Mouse (Mus musculus) gastrocnemius, adult 2 months (tissue): ENCODE measurements around the gene Ddx59. TPM values are rescaled to one million over a fixed set of nuclear protein-coding genes. Genes with fewer than 3 reads are reported as not detected.

Source experiments
- DNase-seq: peaks from one replicate; pipeline ENCODE4 v3.0.0; 2022
- H3K27ac ChIP-seq: fragments of 200-600 bp; 2 replicates; pipeline ENCODE4 v1.8.1; 2022; ENCODE audit warnings: mild to moderate bottlenecking
- H3K4me3 ChIP-seq: fragments of 200-600 bp; 2 replicates; pipeline ENCODE4 v1.8.1; 2022; ENCODE audit warnings: mild to moderate bottlenecking, moderate library complexity
- CTCF ChIP-seq: fragments of 200-600 bp; IDR thresholded peaks from 2 replicates; pipeline ENCODE4 v1.8.1; 2022; ENCODE audit warnings: antibody characterized with exemption, mild to moderate bottlenecking, moderate library complexity
- intact Hi-C: fragments of 180-260 bp; cut with DNase I; formaldehyde crosslinking; loops from one replicate; pipeline ENCODE4 v1.15.1; 2025
- long read RNA-seq, 2 experiments: library from polyadenylated mRNA; stranded (forward); transcript quantifications; one replicate each; pipeline ENCODE4 v2.0.0; 2021
- total RNA-seq, 2 experiments: library from RNA; stranded (reverse); gene quantifications; 2 replicates each; pipeline ENCODE4 v1.2.3; 2021

The Ddx59 gene
- 10 to 100 TPM; 19.3 to 19.6 TPM for total RNA-seq
- long read RNA-seq, experiment 1, transcript Ddx59-201 (8 exons, 2,166 nt): major isoform, 20 of 25 reads
- long read RNA-seq, experiment 1, partial matches to known transcripts: 4 of 25 reads
- long read RNA-seq, experiment 1, other reads (novel, unspliced or antisense): 1 of 25 reads
- long read RNA-seq, experiment 2, transcript Ddx59-201 (8 exons, 2,166 nt): major isoform, 21 of 27 reads
- long read RNA-seq, experiment 2, partial matches to known transcripts: 3 of 27 reads
- long read RNA-seq, experiment 2, other reads (novel, unspliced or antisense): 3 of 27 reads

DNA sequence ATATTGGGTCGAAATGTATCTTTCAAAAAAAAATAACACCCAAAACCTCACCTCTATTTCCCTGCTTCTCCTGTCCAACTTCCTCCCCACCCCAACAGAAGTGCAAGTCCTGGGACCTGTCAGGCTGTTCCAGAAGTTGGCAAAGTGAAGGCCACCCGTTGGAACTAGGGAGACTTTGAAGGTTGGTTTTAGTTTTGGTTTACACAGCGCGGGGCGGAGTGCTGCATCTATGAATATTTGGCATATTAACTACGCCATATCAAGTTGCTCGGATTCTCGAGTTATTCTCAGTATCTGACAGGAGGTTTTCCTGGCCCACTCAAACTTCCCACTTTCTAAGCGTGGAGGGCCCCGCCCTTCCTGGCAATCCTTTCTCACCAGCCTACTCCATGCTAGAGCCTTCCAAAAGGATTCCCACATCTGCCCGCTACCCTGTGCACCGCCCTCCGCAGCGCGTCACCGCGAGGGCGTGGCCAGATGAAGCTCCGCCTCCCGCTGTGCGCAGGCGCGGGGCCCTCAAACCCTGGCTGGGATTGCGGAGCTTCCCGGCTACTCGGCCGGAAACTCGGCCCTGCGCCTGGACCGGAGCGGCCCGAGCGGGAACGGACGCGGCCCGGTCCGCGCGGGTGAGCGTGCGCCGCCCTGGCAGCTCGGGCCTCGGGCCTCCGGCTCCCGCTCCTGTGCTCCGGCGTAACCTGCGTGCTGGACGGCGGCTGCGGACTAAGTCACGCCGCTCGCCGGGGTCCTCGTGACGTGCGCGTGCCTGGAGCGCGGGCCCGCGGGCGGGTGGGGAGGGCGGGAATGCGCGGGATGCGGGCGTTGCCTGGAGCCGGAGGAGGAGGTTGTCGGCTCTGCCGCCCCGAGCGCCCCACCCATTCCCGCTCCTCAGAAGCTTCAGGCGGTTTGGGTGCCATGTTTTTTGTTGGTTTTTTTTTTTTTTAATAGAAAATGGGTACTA lies at the start of gene Ddx59:
Gene Ddx59, plus strand, starts transcription at position 474 of the 958 bp plus-strand sequence.
- peak within 1 kb of the TSS; percentile 99 for H3K27ac ChIP-seq

DNA sequence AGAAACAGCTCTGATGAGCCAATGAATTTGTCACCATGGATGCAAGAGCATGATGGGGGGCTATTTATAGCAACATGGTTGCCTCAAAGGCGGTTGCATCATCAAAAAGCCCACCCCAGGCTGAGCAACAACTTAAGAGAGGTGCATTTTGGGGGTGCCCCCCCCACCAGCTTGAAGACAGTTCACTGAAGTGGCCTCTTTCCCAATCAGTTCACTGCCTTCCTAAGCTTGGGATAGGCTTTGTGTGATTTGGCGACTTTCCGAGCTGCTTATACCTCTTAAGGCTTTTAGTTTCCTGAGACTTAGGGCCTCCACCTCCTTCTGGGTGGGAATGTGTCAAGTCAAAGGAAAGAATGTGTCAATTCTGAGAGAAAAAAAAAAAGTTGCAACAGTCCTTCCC lies 49.1 kb upstream of the Ddx59 start:
- no peak overlapping the region for H3K4me3 ChIP-seq
- intact Hi-C loops: no loop called here
- DNase-seq: no peak
- TF ChIP-seq CTCF: no peak
- no peak overlapping the region for H3K27ac ChIP-seq

More for the DNA sequence above, at the start of gene Ddx59:
- intact Hi-C loops: loop anchor here (2.0 kb wide), 1 partner anchor 70 kb away; no protein-coding TSS in a partner anchor
- peak within 1 kb of the TSS; percentile 87 for H3K4me3 ChIP-seq
- TF ChIP-seq CTCF: no peak
- peak; percentile 98 for DNase-seq

DNA sequence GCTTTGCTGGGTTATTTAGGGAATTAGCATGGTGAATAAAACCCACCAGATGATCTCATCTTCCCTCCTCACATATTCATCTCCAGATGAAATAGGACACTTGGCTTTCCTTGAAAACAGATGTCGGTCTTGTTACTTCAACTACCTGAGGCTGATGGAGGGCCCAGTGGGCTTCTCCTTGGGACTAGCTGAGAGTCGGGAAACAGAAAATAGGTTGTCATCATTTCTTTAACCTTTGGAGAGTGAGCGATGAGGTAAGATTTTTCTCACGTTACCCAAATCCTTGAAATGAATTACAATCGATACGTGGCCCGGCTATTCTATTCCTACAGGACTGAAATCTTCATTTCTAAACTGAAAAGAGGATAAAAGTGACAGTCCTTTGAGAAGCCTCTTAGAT lies 35.8 kb upstream of the Ddx59 start:
- intact Hi-C loops: no loop called here
- no peak for TF ChIP-seq CTCF
- no peak for DNase-seq
- H3K27ac ChIP-seq: no peak overlapping the region
- H3K4me3 ChIP-seq: no peak overlapping the region

DNA sequence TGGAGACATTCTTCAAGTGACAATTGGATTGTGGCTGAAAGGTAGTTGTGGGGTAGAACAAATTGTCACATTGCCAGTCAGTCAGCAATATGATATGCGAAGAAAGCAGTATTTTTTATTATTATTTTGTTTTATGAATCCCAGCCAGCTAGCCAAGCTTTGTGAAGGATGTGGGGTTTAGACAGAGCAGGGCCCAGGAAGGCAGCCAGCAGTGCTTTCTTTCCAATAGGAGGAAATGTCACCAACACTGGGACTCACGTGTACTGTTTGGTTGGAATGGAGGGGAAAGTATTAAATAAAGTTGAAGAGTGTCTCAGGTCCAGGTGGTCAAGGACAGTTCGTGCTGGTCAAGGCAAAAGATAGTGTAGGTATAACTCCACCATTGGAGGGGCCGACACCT lies 34.9 kb upstream of the Ddx59 start:
- intact Hi-C loops: no loop called here
- TF ChIP-seq CTCF: no peak
- no peak overlapping the region for H3K27ac ChIP-seq

DNA sequence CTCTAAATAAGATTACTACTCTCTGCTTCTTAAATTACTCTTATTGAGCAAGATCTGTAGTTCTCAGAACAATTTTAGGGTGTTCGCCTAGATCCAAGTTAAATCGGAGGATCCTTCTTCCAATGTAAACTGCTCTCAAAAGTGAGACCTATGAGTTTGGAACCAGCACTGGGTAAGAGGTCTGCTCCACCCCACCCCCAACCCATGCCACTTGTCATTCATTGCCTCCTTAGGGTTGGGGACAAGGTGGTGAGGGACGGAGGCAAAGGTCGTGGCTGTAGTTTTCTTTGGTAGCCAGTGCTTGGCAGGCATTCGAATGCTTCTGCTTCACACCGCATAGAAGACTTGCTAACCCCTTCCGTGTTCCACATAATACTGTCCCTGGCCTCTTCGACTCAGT lies 34.5 kb upstream of the Ddx59 start:
- H3K4me3 ChIP-seq: no peak overlapping the region
- no peak overlapping the region for H3K27ac ChIP-seq
- intact Hi-C loops: no loop called here
- no peak for TF ChIP-seq CTCF
- DNase-seq: no peak

More for the DNA sequence above, 34.9 kb upstream of the Ddx59 start:
- no peak for DNase-seq
- H3K4me3 ChIP-seq: no peak overlapping the region

DNA sequence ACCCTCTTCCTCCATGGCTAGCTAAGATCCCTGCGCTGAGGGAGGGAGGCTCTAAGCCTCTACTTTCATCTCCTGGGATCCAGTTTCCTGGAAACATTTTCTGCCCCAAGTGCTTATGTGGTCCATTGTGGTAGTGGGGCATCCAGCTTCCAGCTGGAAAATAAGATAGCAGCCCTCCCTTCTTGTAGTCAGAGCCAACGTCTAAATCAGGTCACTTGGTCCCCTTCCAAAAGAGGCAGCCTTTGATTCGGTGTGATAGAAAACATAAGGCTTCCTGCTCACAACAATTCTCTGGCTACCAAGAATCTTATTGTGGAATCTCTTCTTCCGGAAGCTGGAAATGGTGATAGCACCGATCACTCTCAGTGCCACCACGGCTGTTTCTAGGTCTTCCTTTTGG lies 33.9 kb upstream of the Ddx59 start:
- TF ChIP-seq CTCF: no peak
- no peak for DNase-seq
- intact Hi-C loops: no loop called here
- Histone ChIP-seq H3K4me3 (no peak overlapping the region), H3K27ac (peak overlapping the region; percentile 46; the same call in 1 of the 2 replicates)

DNA sequence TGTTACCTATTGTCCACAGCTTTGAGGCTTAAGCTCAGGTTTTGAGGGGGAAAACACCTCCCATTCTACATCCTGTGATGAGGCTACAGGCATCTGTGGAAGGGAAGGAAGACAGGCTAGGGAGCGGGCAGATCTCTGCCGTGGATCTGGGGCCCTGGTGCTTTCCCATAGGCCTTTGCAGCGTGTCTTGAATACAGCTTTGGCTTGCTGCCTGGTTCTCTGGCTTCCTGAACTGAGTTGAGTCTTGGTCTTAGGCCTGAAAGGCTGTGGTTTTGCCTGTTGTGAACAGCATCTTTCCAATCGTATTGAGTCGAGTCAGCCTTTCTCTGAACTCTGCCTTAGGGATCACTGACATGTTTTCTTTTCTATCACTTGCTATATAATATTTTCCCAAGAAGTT lies 33.5 kb upstream of the Ddx59 start:
- Histone ChIP-seq H3K27ac (peak overlapping the region; percentile 46; the same call in 1 of the 2 replicates), H3K4me3 (no peak overlapping the region)
- TF ChIP-seq CTCF: no peak
- no peak for DNase-seq
- intact Hi-C loops: no loop called here

DNA sequence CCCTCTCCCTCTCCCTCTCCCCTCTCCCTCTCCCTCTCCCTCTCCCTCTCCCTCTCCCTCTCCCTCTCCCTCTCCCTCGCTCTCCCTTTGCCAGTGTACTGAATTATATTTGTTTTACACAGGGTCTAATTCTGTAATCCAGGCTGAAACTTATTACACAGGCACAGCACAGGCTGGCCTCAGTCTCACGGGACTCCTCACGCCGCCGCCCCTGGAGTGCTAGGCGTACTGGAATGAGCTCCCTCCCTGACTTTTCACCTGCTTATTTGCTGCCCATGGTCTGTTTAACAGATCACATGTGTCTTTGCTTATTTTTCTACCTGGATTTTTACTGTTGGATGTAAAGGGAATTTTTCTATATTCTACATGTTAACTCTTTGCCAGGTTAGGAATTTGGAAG lies 28.2 kb upstream of the Ddx59 start:
- H3K27ac ChIP-seq: no peak overlapping the region
- TF ChIP-seq CTCF: no peak
- H3K4me3 ChIP-seq: no peak overlapping the region
- no peak for DNase-seq
- intact Hi-C loops: no loop called here

DNA sequence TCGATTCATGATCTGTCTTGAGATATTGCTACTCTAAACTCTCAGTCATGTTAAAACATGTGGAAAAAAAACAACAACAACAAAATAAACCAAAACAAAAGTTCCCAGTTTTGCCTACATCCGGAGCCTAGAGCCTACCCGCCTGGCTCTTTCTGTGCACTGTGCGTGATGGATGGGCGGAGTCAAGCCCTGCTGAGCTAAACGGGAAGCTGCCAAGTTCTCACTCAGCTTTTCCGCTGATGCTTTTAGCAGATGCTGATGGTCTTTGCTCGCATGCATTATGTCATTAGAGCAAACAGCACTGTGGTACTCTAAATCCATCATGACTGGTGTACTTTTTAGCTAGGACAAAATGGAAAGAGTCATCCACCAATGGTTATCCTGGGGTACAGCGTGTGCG lies 20.6 kb upstream of the Ddx59 start:
- Histone ChIP-seq H3K27ac (no peak overlapping the region), H3K4me3 (no peak overlapping the region)
- peak; percentile 59 for DNase-seq
- TF ChIP-seq CTCF: no peak
- intact Hi-C loops: no loop called here

DNA sequence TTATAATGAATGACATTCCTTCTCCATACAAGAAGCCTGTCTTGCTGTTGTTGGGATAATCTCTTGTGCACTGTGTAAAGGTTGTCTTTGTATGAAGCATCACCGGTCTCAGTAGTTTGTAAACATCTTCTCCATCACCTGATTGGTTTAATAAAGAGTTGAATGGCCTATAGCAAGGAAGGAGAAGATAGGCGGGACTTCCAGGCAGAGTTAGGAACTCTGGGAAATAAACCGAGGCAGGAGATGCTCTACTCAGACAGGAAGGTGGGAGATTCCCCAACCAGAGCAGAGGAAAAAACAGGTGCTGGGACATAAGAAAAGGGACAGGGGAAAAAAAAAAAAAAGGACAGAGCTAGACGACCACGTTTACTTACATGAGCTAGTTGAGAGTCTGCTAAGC lies 20.0 kb upstream of the Ddx59 start:
- no peak for TF ChIP-seq CTCF
- no peak overlapping the region for H3K27ac ChIP-seq
- no peak overlapping the region for H3K4me3 ChIP-seq
- intact Hi-C loops: no loop called here
- DNase-seq: no peak

DNA sequence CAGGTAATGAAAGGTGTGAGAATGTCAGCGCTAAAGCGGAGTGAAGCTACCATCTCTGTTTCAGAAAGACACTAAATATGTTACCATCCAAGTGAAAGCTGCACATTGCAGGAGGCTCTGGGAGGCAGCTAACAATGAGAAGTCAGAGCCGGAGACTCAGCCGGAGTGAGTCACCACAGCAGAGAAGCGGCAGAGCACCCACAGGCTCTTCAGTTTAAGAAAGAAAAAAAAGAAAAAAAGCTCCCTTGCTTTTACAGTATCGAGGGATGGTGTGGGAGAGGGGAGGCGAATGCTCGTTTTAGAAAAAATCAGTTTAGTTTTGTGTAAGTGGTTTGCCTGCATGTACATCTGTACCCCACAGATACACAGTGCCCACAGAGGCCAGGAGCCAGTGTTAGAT lies 13.8 kb upstream of the Ddx59 start:
- no peak overlapping the region for H3K4me3 ChIP-seq
- intact Hi-C loops: no loop called here
- DNase-seq: no peak
- H3K27ac ChIP-seq: no peak overlapping the region
- no peak for TF ChIP-seq CTCF

DNA sequence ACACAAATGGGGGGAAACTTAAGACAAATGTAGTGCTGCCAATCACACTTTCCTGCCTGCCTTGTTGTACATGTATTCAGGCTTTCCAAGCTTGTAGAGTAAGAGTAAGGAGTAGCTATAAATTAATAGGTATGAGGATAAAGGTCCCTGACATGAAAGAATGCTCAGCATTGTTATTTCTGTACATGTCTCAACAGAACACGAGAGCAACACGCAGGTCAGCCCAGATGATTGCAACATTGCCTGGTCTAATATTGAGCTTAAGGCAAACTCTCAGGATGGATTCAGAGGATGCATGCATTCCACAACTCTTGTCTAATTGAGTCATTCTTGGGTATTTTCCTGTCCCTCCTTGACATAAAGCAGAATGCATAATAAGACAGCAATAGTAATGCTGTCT lies 5.4 kb upstream of the Ddx59 start:
- no peak for DNase-seq
- Histone ChIP-seq H3K27ac (no peak overlapping the region), H3K4me3 (no peak overlapping the region)
- intact Hi-C loops: no loop called here
- TF ChIP-seq CTCF: no peak

DNA sequence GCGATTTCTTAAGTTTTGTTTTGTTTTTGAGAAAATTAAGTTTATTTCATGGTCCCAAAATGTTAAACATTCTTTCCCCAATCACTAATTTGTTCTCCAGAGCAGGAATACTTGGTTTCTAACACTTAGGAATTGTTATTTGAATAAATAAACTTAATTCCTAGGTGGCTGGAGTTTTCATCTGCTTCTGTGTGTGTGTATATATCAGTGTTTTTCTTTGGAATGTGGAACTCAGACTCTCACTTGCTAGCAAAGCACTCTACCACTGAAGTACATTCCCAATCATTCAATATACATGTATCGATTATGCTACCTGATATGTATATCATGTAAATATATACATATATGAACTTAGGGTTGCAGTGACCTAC lies 670 bp downstream of the Ddx59 start:
- Histone ChIP-seq H3K27ac (peak overlapping the region; percentile 99), H3K4me3 (peak overlapping the region; percentile 87)
- no peak for TF ChIP-seq CTCF
- no peak for DNase-seq
- intact Hi-C loops: loop anchor here (2.0 kb wide), 1 partner anchor 71 kb away; no protein-coding TSS in a partner anchor
